Mouse (Mus musculus): ENCODE results near the gene Mylk4. TPM values are rescaled to one million over a fixed set of nuclear protein-coding genes. Genes with fewer than 3 reads are reported as not detected.

Gene Mylk4
- polyA plus RNA-seq, 1 experiment from 2014 or later = 0.44 TPM

DNA sequence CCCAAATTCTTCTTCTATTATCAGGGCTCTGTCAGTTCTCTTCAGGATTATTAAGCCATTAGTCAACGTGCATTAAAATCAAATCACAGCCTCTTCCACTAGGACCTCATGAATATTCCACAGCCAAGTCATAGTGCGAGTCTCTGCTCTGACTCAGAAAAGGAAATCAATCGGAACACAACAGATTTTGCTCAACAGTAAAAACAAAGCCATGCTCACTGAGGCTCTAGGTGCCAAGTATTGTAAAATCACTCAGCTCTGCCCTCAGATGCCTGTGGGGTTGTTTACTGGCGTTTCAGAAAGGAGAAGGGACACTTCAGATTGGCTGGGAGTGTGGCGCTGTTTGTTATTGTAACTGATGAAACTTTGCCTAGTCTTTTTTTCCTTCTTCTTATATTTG, 104.8 kb downstream of the Mylk4 start:
- 57% methylated on average over 5 of the region's 5 CpGs for WGBS (ENCODE audit: insufficient replicate concordance)
- H3K4me1 ChIP-seq (replicated peaks) = no peaks in the 10 kb centered on the region
- H3K4me3 ChIP-seq (replicated peaks) = no peak overlapping the region
- H3K27ac ChIP-seq (replicated peaks) = no peak overlapping the region
- no peak overlapping the region for H3K4me2 ChIP-seq
- H3K9ac ChIP-seq = no peak overlapping the region
- no peaks in the 10 kb centered on the region for H3K27me3 ChIP-seq
- H3K9me3 ChIP-seq (replicated peaks) = no peaks in the 10 kb centered on the region
- no peak for ATAC-seq (ENCODE audit: insufficient read depth)
- no peaks in the 10 kb centered on the region for H3K36me3 ChIP-seq (replicated peaks)

DNA sequence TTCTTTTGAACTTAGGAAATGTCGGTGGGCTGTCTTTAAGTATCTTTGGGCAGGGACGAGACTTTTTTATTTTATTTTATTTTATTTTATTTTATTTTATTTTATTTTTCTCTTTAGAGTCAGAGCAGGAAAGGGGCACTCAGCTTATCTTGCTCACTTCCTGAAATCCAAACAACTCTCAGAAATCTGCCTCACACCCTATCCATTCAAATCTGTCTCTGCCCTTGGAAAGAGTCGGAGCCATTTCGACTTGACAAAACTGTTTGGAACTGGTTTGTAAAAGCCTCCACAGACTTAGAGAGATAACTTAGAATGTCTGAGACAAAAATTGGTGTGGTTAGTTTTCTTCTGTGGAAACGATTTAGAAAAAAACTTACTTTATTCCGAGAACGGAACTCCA, 113.0 kb downstream of the Mylk4 start:
- Histone ChIP-seq H3K9me3 (replicated peaks) (no peaks in the 10 kb centered on the region), H3K36me3 (replicated peaks) (no peaks in the 10 kb centered on the region), H3K4me2 (no peak overlapping the region), H3K4me1 (replicated peaks) (no peaks in the 10 kb centered on the region), H3K27me3 (no peaks in the 10 kb centered on the region), H3K4me3 (replicated peaks) (no peak overlapping the region), H3K27ac (replicated peaks) (no peak overlapping the region), H3K9ac (no peak overlapping the region)
- 38% methylated on average over 7 of the region's 7 CpGs for WGBS (ENCODE audit: insufficient replicate concordance)
- ATAC-seq (ENCODE audit: insufficient read depth) = no peak

- ATAC-seq (ENCODE audit: insufficient read depth) = no peak
- no peaks in the 10 kb centered on the region for H3K36me3 ChIP-seq (replicated peaks)
- 54% methylated on average over 3 of the region's 3 CpGs for WGBS (ENCODE audit: insufficient replicate concordance)
- H3K9ac ChIP-seq = no peak overlapping the region
- H3K9me3 ChIP-seq (replicated peaks) = no peaks in the 10 kb centered on the region
- no peak overlapping the region for H3K4me2 ChIP-seq
- H3K4me1 ChIP-seq (replicated peaks) = no peaks in the 10 kb centered on the region
- H3K27ac ChIP-seq (replicated peaks) = no peak overlapping the region
- H3K4me3 ChIP-seq (replicated peaks) = no peak overlapping the region
- no peaks in the 10 kb centered on the region for H3K27me3 ChIP-seq
These were observed 115.5 kb downstream of the Mylk4 start for GRCm38 (mm10) chr13:32668296-32668695.

DNA sequence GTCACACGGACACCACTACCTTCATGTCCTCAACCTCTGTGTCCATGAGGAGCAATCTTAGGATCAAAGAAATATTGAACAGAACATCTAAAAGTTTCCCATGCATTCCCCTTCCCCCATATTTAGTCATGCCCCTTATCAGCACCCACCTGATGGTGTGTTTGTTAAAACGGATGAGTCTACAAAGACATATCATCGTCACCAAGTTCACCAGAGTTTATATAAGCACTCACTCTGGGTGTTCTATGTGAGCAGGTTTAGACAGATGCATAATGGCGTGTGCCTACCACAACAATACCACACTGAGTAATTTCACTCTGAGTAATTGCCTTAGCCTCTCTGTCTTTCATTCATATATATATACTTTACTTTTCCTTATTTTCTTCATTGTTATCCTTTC, 116.4 kb downstream of the Mylk4 start:
- Histone ChIP-seq H3K36me3 (replicated peaks) (no peaks in the 10 kb centered on the region), H3K4me1 (replicated peaks) (no peaks in the 10 kb centered on the region), H3K4me3 (replicated peaks) (no peak overlapping the region), H3K27ac (replicated peaks) (no peak overlapping the region), H3K27me3 (no peaks in the 10 kb centered on the region), H3K9me3 (replicated peaks) (no peaks in the 10 kb centered on the region), H3K9ac (no peak overlapping the region), H3K4me2 (no peak overlapping the region)
- 28% methylated on average over 4 of the region's 4 CpGs for WGBS (ENCODE audit: insufficient replicate concordance)
- no peak for ATAC-seq (ENCODE audit: insufficient read depth)

GRCm38 (mm10) chr13:32662041-32662440, 121.7 kb downstream of the Mylk4 start:
- WGBS (ENCODE audit: insufficient replicate concordance) = 62% methylated on average over 3 of the region's 3 CpGs
- H3K4me1 ChIP-seq (replicated peaks) = no peaks in the 10 kb centered on the region
- ATAC-seq (ENCODE audit: insufficient read depth) = no peak
- H3K4me2 ChIP-seq = no peak overlapping the region
- H3K27me3 ChIP-seq = no peaks in the 10 kb centered on the region
- no peak overlapping the region for H3K9ac ChIP-seq
- no peak overlapping the region for H3K4me3 ChIP-seq (replicated peaks)
- no peak overlapping the region for H3K27ac ChIP-seq (replicated peaks)
- no peaks in the 10 kb centered on the region for H3K36me3 ChIP-seq (replicated peaks)
- no peaks in the 10 kb centered on the region for H3K9me3 ChIP-seq (replicated peaks)

- no peaks in the 10 kb centered on the region for H3K9me3 ChIP-seq (replicated peaks)
- no peak overlapping the region for H3K9ac ChIP-seq
- H3K4me2 ChIP-seq = no peak overlapping the region
- ATAC-seq (ENCODE audit: insufficient read depth) = no peak
- H3K36me3 ChIP-seq (replicated peaks) = no peaks in the 10 kb centered on the region
- WGBS (ENCODE audit: insufficient replicate concordance) = 21% methylated on average over 4 of the region's 4 CpGs
- H3K4me1 ChIP-seq (replicated peaks) = no peaks in the 10 kb centered on the region
- H3K4me3 ChIP-seq (replicated peaks) = no peak overlapping the region
- H3K27me3 ChIP-seq = no peaks in the 10 kb centered on the region
- no peak overlapping the region for H3K27ac ChIP-seq (replicated peaks)
These were observed 123.5 kb downstream of the Mylk4 start for GRCm38 (mm10) chr13:32660294-32660693.

GRCm38 (mm10) chr13:32659271-32659670, 124.5 kb downstream of the Mylk4 start:
- Histone ChIP-seq H3K4me3 (replicated peaks) (no peak overlapping the region), H3K4me1 (replicated peaks) (no peaks in the 10 kb centered on the region), H3K9me3 (replicated peaks) (no peaks in the 10 kb centered on the region), H3K36me3 (replicated peaks) (no peaks in the 10 kb centered on the region), H3K27me3 (no peaks in the 10 kb centered on the region), H3K27ac (replicated peaks) (no peak overlapping the region), H3K9ac (no peak overlapping the region), H3K4me2 (no peak overlapping the region)
- ATAC-seq (ENCODE audit: insufficient read depth) = no peak
- 72% methylated on average over 5 of the region's 5 CpGs for WGBS (ENCODE audit: insufficient replicate concordance)

DNA sequence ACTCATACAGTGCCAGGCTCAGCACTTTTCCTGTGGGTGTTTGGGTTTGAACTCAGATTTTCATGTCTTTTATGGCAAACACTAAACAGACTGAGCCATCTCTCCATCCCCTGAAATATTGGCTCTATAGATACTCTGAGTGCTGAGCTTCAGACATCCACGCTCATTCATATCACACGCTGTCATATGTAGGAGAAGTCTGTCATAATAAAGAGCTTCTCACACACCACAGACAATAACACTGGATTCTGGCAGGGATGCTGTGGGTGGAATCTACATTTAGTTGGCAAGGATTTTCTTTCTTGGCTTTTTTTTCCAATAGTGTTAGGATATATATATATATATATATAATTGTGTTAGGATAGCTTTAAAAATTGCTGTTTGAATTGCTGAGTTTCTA, 126.2 kb downstream of the Mylk4 start:
- Histone ChIP-seq H3K36me3 (replicated peaks) (no peaks in the 10 kb centered on the region), H3K9me3 (replicated peaks) (no peaks in the 10 kb centered on the region), H3K27me3 (no peaks in the 10 kb centered on the region), H3K4me1 (replicated peaks) (no peaks in the 10 kb centered on the region), H3K4me2 (no peak overlapping the region), H3K4me3 (replicated peaks) (no peak overlapping the region), H3K27ac (replicated peaks) (no peak overlapping the region), H3K9ac (no peak overlapping the region)
- 84% methylated on average over 2 of the region's 2 CpGs for WGBS (ENCODE audit: insufficient replicate concordance)
- no peak for ATAC-seq (ENCODE audit: insufficient read depth)

Other genes starting within 250 kb of the Mylk4 start
- 10.3 and 15.2 TPM in 2 replicates for gene Wrnip1, start 18.1 kb upstream of the Mylk4 start, polyA plus RNA-seq (2015; fragmentation: Nextera tagmentation; extraction: Ambion mirVana)
- gene D930007J09Rik, start 18.9 kb upstream of the Mylk4 start, polyA plus RNA-seq (2015; fragmentation: Nextera tagmentation; extraction: Ambion mirVana) = not detected in 2 replicates
- gene Serpinb1a, start 67.2 kb upstream of the Mylk4 start, polyA plus RNA-seq (2015; fragmentation: Nextera tagmentation; extraction: Ambion mirVana) = 36.4 and 44.1 TPM in 2 replicates
- not detected in 2 replicates for gene Serpinb1c, start 114.3 kb upstream of the Mylk4 start, polyA plus RNA-seq (2015; fragmentation: Nextera tagmentation; extraction: Ambion mirVana)
- gene Serpinb6b, start 181.3 kb upstream of the Mylk4 start, polyA plus RNA-seq (2015; fragmentation: Nextera tagmentation; extraction: Ambion mirVana) = 4.6 and 5.4 TPM in 2 replicates
- gene Serpinb9, start 219.3 kb upstream of the Mylk4 start, polyA plus RNA-seq (2015; fragmentation: Nextera tagmentation; extraction: Ambion mirVana) = 1.8 and 1.9 TPM in 2 replicates
- not detected in 2 replicates for gene Serpinb9b, start 243.5 kb upstream of the Mylk4 start, polyA plus RNA-seq (2015; fragmentation: Nextera tagmentation; extraction: Ambion mirVana)

Measured in liver, embryonic 15.5 days (tissue).